Mouse (Mus musculus): Measurements from ENCODE around the gene Ttc33. TPM values are rescaled to one million over a fixed set of nuclear protein-coding genes. Genes with fewer than 3 reads are reported as not detected.

Gene Ttc33
- polyA plus RNA-seq (2012; rRNA removed) = 27.8 and 30.3 TPM in 2 replicates

DNA sequence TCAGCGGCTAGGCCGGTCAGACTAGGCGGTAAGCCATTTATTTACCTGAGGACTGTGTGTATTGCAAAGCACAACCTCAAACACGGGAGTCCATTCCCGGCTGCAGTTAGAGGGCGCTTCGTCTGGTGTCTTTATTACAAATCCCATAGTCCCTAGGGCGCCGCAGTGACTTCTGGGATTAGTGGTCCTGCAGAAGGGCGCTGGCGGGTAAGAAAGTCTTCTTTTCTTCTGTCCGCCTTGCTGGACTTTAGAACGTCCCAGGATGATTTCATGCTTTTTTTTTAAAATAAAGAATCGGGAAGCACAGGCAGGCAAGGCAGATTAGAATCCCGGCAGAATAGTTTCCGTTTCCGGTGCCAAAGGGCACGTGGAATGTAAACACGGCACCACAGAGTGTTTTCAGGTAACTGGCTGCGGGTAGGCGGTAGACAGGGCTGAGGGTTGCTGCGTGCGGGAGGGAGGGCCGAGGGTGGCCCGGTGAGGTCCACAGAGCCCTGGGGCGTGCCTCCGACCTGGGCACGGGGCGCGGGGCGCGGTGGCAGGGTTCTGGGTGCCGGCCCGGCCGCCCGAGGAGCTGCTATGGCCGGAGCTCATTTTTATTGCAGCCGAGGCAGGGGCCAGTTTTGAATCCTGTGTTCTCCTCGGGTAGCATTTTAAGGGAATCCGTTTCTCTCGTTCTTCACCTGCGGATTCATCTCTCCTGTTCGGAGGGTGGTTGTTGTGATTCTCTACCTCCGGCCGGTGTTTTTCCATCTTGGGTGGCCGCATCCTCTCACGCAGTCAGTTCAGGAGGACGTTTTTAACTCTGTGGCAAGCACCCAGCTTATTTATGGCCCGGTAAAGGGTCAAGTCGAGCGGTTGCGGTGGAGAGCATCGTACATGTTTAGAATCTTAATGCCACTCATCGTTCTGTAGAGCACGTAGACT lies at the start of gene Ttc33:
Gene Ttc33, plus strand, starts transcription at position 160 of the 927 bp plus-strand sequence.

DNA sequence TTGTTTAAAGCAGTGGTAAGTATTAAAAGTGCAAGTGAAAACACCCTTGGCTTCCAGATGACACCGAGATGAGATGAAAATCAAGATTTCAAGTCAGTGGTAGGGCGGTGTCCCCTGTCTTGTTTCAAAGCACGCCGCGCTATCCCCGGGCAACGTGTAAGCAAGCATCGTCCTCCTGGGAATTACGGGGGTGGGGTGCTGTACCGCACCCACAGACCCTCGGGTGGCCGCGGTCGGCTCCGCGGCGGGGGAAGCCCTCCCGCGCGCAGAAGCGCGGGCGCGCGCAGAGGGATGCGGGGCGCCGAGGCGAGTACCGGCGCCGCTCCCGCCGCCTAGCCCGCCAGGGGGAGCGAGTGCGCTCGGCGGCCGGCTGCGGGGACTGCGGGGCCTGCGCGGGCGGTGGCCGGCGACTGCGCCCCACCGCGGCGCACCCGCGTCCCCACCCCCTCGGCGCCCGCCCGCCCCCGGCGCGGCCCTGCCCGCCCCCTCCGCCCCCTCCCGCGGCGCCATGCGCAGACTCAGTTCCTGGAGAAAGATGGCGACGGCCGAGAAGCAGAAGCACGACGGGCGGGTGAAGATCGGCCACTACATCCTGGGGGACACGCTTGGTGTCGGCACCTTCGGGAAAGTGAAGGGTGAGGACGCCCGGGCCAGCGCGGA lies 41.8 kb upstream of the Ttc33 start, which contains the start of gene Prkaa1:
Gene Prkaa1, plus strand, starts transcription at position 501 of the 660 bp plus-strand sequence.

DNA sequence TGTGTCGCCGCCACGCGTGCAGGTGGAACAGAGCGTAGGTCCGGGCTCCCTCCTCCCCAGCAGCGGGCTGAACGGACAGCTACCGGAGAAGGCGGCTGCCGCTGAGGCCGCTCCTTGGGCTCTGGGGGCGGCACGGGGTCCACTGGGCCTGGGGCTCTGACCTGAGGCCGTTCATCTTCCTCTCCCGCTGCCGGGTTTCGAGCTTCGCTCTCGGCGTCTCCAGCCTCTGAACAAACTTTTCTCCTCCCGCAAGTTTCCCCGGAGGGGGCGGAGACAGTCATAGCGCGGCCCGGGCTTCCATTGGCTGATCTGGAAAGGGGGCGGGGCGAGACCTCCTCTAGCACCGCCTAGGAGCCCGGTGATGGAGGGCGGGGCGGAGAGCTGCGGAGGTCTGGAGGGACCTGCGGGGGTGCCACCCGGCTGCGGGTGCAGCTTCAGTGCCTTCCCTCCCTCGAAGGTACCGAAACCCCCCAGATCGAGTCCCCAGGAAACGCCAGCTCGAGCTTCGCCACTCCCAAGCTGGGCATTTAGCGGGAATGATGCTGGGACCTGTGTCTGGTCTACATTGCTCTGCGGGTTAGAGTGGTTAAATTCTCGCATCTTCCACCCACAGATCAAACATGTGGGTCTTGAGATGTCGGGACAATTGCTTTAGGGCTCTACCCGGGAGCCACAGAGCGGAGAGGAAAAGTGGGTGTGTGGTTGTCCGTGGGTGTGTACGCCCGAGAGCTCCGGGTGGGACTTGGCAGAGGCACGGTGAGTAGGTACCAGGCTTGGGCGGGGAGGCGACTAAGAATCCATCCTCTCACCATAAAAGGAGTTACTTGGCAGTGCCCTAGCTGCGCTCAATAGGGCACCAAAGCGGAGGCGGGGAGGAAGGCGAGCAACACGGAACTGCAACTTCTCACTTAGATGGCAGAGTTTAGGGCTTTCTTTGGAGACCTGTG lies 58.9 kb downstream of the Ttc33 start, which contains the start of gene Ptger4:
Gene Ptger4, minus strand, starts transcription at position 229 of the 947 bp plus-strand sequence.

Other genes starting within 250 kb of the Ttc33 start
- gene C7, start 121.8 kb upstream of the Ttc33 start, polyA plus RNA-seq (2012; rRNA removed) = 0.07 and 0.11 TPM in 2 replicates
- gene Card6, start 77.0 kb upstream of the Ttc33 start, polyA plus RNA-seq (2012; rRNA removed) = 0.47 and 0.83 TPM in 2 replicates
- 1,467 and 1,687 TPM in 2 replicates for gene Rpl37, start 68.9 kb upstream of the Ttc33 start, polyA plus RNA-seq (2012; rRNA removed)
- 11.9 and 12.9 TPM in 2 replicates for gene Prkaa1, start 41.7 kb upstream of the Ttc33 start, polyA plus RNA-seq (2012; rRNA removed)
- gene Ptger4, start 58.7 kb downstream of the Ttc33 start, polyA plus RNA-seq (2012; rRNA removed) = 0.72 and 1.7 TPM in 2 replicates

Measured in central nervous system, embryonic 14 days (tissue).